Mouse (Mus musculus): ENCODE results near the gene Micall1. TPM values are rescaled to one million over a fixed set of nuclear protein-coding genes. Genes with fewer than 3 reads are reported as not detected.
A peak's percentile ranks its signal among the peaks of the same experiment; 100 is the strongest.

The Micall1 gene
- polyA plus RNA-seq, 1 experiment from 2014 or later: 12.7 TPM

DNA sequence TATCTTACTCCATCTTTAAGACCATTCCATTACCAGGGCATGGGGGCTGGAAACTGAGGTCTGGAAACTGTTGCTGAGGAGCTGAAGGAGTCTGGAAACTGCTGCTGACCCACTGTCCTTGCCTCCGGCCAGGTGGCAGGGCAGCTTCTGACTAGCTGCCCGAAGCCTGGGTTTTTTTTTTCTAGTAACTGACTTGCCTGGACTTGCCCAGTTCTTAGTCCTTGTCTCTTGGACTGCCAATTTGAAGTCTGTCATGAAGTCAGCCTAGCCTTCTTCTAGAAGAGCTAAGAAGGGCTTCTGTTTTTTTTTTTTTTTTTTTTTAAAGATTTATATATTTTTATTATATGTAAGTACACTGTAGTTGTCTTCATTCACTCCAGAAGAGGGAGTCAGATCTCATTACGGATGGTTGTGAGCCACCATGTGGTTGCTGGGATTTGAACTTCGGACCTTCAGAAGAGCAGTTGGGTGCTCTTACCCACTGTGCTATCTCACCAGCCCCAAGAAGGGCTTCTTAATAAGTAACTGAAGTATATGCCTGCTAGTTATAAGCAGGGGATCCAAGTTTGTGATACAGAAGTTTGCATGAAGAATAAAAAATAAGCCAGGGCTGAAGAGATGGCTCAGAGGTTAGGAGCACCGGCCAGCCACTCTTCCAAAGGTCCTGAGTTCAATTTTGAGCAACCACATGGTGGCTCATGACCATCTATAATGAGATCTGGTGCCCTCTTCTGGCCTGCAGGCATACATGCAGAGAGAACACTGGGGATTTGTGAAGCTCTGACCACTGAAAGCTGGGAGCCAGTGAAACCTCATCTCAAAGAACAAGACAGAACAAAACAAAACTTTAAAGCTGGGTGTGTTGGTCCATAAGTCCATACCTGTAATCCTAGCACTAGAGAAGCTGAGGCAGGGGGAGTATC is 37.3 kb upstream of the Micall1 start:
- no peaks in the 10 kb centered on the region for H3K36me3 ChIP-seq (ENCODE audit: control insufficient read depth, insufficient read depth, low read length)
- no peak for ATAC-seq
- no peaks in the 10 kb centered on the region for H3K9me3 ChIP-seq (replicated peaks; ENCODE audit: control insufficient read depth, low read length, poor library complexity, severe bottlenecking)
- no peaks in the 10 kb centered on the region for H3K27me3 ChIP-seq (ENCODE audit: control insufficient read depth, insufficient read depth, low read depth, low read length)
- peaks cover 13% of the 10 kb centered on the region for H3K4me1 ChIP-seq (ENCODE audit: control insufficient read depth, insufficient read depth, low read length)
- H3K9ac ChIP-seq (ENCODE audit: low read depth, low read length): no peak overlapping the region
- 65% methylated on average over 5 of the region's 5 CpGs for WGBS
- H3K4me3 ChIP-seq (ENCODE audit: low read depth, low read length): no peak overlapping the region
- H3K27ac ChIP-seq (ENCODE audit: low read length): no peak overlapping the region
- H3K4me2 ChIP-seq (ENCODE audit: low read length): no peak overlapping the region

DNA sequence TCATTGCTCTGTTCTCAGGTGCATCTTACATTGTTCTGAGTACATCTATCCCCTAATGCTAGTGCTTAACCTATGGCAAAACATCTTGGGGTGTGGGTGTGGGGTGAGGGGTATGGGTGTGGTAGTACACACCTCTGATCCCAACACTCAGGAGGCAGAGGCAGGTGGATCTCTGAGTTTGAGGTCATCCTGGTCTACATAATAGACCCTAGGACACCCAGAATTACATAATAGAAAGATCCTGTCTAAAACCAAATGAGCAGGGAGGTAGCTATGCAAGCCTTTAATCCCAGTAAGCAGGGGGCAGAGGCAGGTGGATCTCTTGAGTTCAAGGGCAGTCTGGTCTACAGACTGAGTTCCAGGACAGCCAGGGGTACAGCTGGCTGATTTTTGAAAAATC is 34.9 kb upstream of the Micall1 start:
- Histone ChIP-seq H3K9ac (ENCODE audit: low read depth, low read length) (no peak overlapping the region), H3K4me2 (ENCODE audit: low read length) (no peak overlapping the region), H3K4me1 (ENCODE audit: control insufficient read depth, insufficient read depth, low read length) (peaks cover 16% of the 10 kb centered on the region), H3K27me3 (ENCODE audit: control insufficient read depth, insufficient read depth, low read depth, low read length) (no peaks in the 10 kb centered on the region), H3K4me3 (ENCODE audit: low read depth, low read length) (no peak overlapping the region), H3K9me3 (replicated peaks; ENCODE audit: control insufficient read depth, low read length, poor library complexity, severe bottlenecking) (no peaks in the 10 kb centered on the region), H3K27ac (ENCODE audit: low read length) (no peak overlapping the region), H3K36me3 (ENCODE audit: control insufficient read depth, insufficient read depth, low read length) (peaks cover under 1% of the 10 kb centered on the region; the same call in 1 of the 2 replicates)
- ATAC-seq: 0 out of 2 replicates have a peak, but pooled peaks have one; percentile 42

DNA sequence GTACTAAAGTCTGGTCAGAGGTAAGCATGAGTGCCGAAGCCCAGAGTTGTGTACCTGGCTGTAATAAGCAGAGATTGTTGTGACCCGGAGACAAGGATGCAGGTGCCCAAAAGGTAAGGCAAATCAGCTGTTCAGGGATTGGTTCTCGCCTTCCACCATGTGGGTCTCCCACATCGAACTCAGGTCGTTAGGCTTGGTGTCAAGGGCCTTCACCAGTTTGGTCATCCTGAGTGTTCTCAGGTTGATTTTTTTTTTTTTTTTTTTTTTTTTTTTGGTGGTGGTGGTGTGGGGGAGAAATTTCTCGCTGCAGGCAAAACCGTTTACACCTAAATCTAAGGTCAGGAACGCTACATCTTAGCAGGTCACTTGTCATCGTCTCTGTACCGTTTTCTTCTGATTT is 34.3 kb upstream of the Micall1 start:
- 41% methylated on average over 10 of the region's 10 CpGs for WGBS
- H3K4me3 ChIP-seq (ENCODE audit: low read depth, low read length): peak overlapping the region; percentile 94
- H3K9me3 ChIP-seq (replicated peaks; ENCODE audit: control insufficient read depth, low read length, poor library complexity, severe bottlenecking): no peaks in the 10 kb centered on the region
- peaks cover 7% of the 10 kb centered on the region for H3K36me3 ChIP-seq (ENCODE audit: control insufficient read depth, insufficient read depth, low read length)
- peaks cover 16% of the 10 kb centered on the region for H3K4me1 ChIP-seq (ENCODE audit: control insufficient read depth, insufficient read depth, low read length)
- ATAC-seq: no peak
- H3K4me2 ChIP-seq (ENCODE audit: low read length): peak overlapping the region; percentile 85
- no peaks in the 10 kb centered on the region for H3K27me3 ChIP-seq (ENCODE audit: control insufficient read depth, insufficient read depth, low read depth, low read length)
- H3K27ac ChIP-seq (ENCODE audit: low read length): peak overlapping the region; percentile 75
- peak overlapping the region; percentile 54 for H3K9ac ChIP-seq (ENCODE audit: low read depth, low read length)

DNA sequence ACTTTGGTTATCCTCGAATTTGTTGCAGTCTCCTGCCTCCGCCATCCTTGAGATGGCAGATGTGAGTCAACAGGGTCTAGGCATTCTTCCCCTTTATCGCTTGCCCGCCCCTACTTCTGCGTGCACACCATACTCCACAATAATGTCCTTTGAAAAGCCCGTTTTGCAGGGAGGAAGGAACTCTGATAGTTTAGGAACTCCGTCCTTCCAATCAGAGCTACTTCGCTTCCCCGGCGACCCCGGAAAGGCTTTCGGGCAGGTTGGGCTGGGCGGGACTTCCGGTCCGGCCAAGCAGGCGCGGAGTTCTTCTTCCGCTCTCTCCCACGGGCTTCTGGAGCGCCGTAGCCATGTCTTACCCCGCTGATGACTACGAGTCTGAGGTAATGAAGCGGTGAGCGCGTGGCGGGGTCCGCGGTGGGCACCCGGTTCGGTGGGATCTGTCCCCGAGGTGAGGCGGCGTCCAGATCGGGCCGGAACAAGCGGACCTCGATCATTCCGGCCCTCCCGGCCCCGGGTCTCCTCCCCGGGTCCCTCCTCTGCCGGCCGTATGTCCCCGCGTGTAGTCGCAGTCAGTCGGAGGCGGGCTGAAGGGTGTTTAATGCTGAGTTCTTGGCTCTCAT is 33.7 kb upstream of the Micall1 start, which contains the start of gene Eif3l:
Gene Eif3l (plus strand): TSS at position 267 of the 620 bp plus-strand sequence.
- H3K9ac ChIP-seq (ENCODE audit: low read depth, low read length): peak within 1 kb of the TSS; percentile 88
- no peaks in the 10 kb centered on the region for H3K9me3 ChIP-seq (replicated peaks; ENCODE audit: control insufficient read depth, low read length, poor library complexity, severe bottlenecking)
- H3K27me3 ChIP-seq (ENCODE audit: control insufficient read depth, insufficient read depth, low read depth, low read length): no peaks in the 10 kb centered on the region
- H3K4me1 ChIP-seq (ENCODE audit: control insufficient read depth, insufficient read depth, low read length): peaks cover 16% of the 10 kb centered on the region
- peak within 1 kb of the TSS; percentile 85 for H3K4me2 ChIP-seq (ENCODE audit: low read length)
- peak; percentile 91 for ATAC-seq
- H3K4me3 ChIP-seq (ENCODE audit: low read depth, low read length): peak within 1 kb of the TSS; percentile 94
- H3K27ac ChIP-seq (ENCODE audit: low read length): peak within 1 kb of the TSS; percentile 75
- WGBS: under 1% methylated on average over 49 of the region's 49 CpGs
- H3K36me3 ChIP-seq (ENCODE audit: control insufficient read depth, insufficient read depth, low read length): peaks cover 13% of the 10 kb centered on the region

DNA sequence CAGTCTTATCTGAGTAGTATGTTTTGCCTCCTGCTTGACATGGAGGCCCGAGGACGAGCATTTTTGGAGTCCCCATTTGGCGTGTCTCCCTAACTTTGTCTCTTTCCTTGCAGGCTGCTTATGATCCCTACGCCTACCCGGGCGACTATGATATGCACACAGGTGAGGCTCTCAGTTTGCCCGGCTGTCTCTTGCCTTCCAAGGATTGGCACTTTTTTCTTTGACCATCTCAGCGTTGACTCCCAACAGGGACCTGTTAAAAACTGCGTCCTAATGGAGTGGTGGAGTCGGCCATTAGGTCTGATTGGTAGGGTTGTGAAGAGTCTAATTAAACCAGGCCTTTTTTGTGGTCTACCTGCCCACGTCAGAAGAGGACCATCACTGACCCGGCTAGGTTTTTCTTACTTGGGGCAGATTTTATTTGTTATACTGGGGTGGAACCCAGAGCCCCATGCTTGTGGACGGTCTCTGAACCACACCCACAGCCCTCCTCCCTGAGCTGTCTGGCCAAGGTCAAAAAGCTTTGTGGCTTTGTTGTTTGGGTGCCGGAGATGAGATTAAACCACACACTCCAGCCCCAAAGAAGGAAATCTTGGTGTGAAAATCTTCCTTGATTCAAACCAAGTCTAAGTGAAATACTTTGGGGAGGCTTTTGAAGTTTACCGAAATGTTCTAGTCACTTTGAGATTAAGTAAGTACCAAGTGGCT is 32.9 kb upstream of the Micall1 start:
- H3K36me3 ChIP-seq (ENCODE audit: control insufficient read depth, insufficient read depth, low read length): peaks cover 19% of the 10 kb centered on the region
- H3K4me2 ChIP-seq (ENCODE audit: low read length): peak overlapping the region; percentile 85
- peaks cover 16% of the 10 kb centered on the region for H3K4me1 ChIP-seq (ENCODE audit: control insufficient read depth, insufficient read depth, low read length)
- H3K27ac ChIP-seq (ENCODE audit: low read length): no peak overlapping the region
- ATAC-seq: no peak
- H3K9me3 ChIP-seq (replicated peaks; ENCODE audit: control insufficient read depth, low read length, poor library complexity, severe bottlenecking): no peaks in the 10 kb centered on the region
- WGBS: 39% methylated on average over 15 of the region's 15 CpGs
- H3K9ac ChIP-seq (ENCODE audit: low read depth, low read length): peak overlapping the region; percentile 88
- H3K27me3 ChIP-seq (ENCODE audit: control insufficient read depth, insufficient read depth, low read depth, low read length): no peaks in the 10 kb centered on the region
- H3K4me3 ChIP-seq (ENCODE audit: low read depth, low read length): peak overlapping the region; percentile 94

DNA sequence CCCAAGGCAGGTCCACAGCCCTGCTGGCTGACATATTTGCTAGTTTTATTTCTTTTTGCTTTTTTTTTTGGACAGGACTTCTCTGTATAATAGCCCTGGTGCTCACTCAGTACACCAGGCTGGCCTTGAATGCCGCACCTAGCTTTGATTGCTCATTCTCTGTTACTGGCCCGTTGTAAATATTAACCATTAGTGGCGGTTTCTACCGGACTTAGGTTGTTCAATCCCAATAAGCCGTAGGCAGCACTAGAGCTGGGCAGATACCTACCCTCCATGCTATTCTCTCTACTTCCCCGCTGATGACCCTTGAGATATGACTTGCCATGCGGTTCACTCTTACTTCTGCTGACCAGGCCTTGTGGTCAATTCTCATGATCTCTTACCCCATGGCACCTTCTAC is 29.1 kb upstream of the Micall1 start:
- H3K4me1 ChIP-seq (ENCODE audit: control insufficient read depth, insufficient read depth, low read length): peaks cover 12% of the 10 kb centered on the region
- no peak overlapping the region for H3K4me3 ChIP-seq (ENCODE audit: low read depth, low read length)
- no peak overlapping the region for H3K4me2 ChIP-seq (ENCODE audit: low read length)
- 97% methylated on average over 7 of the region's 7 CpGs for WGBS
- no peaks in the 10 kb centered on the region for H3K27me3 ChIP-seq (ENCODE audit: control insufficient read depth, insufficient read depth, low read depth, low read length)
- no peak for ATAC-seq
- H3K27ac ChIP-seq (ENCODE audit: low read length): no peak overlapping the region
- H3K36me3 ChIP-seq (ENCODE audit: control insufficient read depth, insufficient read depth, low read length): peaks cover 49% of the 10 kb centered on the region
- H3K9me3 ChIP-seq (replicated peaks; ENCODE audit: control insufficient read depth, low read length, poor library complexity, severe bottlenecking): no peaks in the 10 kb centered on the region
- H3K9ac ChIP-seq (ENCODE audit: low read depth, low read length): no peak overlapping the region

DNA sequence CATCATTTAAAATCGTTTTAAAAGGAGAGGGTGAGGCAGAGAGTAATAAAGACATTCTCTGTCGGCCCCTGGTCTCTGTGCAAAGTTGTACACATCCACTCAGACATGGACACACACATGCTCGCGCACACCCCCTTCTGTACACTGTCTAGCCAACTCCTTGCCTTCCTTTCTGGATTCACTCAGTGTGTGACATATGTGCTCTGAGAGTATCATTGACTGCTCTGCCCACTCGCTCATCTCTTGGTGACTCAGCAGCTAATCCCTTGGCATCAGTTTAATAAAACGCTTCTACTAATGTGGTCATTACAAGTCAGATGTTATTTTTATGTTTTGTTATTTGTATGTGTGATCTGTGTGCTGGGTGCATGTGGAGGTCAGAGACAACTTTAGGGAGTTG is 16.4 kb upstream of the Micall1 start:
- no peak for ATAC-seq
- Histone ChIP-seq H3K9ac (ENCODE audit: low read depth, low read length) (no peak overlapping the region), H3K36me3 (ENCODE audit: control insufficient read depth, insufficient read depth, low read length) (peaks cover 47% of the 10 kb centered on the region), H3K9me3 (replicated peaks; ENCODE audit: control insufficient read depth, low read length, poor library complexity, severe bottlenecking) (no peaks in the 10 kb centered on the region), H3K4me1 (ENCODE audit: control insufficient read depth, insufficient read depth, low read length) (no peaks in the 10 kb centered on the region), H3K4me3 (ENCODE audit: low read depth, low read length) (no peak overlapping the region), H3K4me2 (ENCODE audit: low read length) (no peak overlapping the region), H3K27me3 (ENCODE audit: control insufficient read depth, insufficient read depth, low read depth, low read length) (no peaks in the 10 kb centered on the region), H3K27ac (ENCODE audit: low read length) (no peak overlapping the region)
- 92% methylated on average over 6 of the region's 6 CpGs for WGBS

DNA sequence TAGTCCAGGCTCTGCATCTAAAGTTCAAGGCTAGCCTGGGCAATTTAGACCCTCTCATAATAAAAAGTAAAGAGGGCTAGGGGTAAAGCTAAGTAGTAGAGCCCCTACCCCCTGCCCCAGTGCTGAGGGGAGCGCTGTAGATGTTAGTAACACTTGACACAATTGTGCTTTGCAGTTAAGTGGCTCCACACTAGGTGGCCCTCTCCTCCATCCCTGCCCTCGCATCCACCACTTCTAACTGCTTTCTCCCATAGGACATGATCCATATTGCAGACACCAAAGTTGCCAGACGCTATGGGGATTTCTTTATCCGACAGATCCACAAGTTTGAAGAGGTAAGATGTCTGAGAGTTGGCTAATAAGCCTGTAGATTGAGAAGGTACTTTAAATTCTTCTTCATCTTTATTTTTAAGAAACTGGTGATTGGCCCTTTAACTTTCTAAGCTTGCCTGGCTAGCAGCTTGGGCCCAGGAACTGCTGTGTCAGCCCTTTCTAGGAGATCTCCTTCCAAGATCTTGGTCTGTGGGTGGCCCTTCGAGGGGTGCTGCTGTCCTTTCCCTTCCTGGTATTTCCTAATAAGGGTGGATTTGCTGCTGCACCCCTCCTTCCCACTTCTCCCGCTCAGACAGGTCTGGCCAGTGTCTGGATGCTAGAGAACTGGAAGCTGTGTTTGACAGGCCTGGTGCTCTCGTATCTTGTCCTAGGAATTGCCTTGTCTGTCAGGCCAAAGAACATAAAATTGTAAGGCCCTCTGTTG is 15.4 kb upstream of the Micall1 start:
- no peaks in the 10 kb centered on the region for H3K9me3 ChIP-seq (replicated peaks; ENCODE audit: control insufficient read depth, low read length, poor library complexity, severe bottlenecking)
- H3K4me2 ChIP-seq (ENCODE audit: low read length): no peak overlapping the region
- no peaks in the 10 kb centered on the region for H3K27me3 ChIP-seq (ENCODE audit: control insufficient read depth, insufficient read depth, low read depth, low read length)
- H3K4me3 ChIP-seq (ENCODE audit: low read depth, low read length): no peak overlapping the region
- ATAC-seq: no peak
- no peak overlapping the region for H3K9ac ChIP-seq (ENCODE audit: low read depth, low read length)
- WGBS: 83% methylated on average over 7 of the region's 7 CpGs
- H3K4me1 ChIP-seq (ENCODE audit: control insufficient read depth, insufficient read depth, low read length): no peaks in the 10 kb centered on the region
- H3K36me3 ChIP-seq (ENCODE audit: control insufficient read depth, insufficient read depth, low read length): peaks cover 45% of the 10 kb centered on the region
- no peak overlapping the region for H3K27ac ChIP-seq (ENCODE audit: low read length)
